Mouse (Mus musculus): ENCODE results near the gene Rhbdf2. TPM values are rescaled to one million over a fixed set of nuclear protein-coding genes. Genes with fewer than 3 reads are reported as not detected.

The Rhbdf2 gene
- polyA plus RNA-seq, 1 experiment from 2014 or later, result 9.8 TPM

GRCm38 (mm10) chr11:116586801-116587631, 39.8 kb downstream of the Rhbdf2 start:
- DNase-seq (peak; percentile 88), ATAC-seq (ENCODE audit: insufficient read depth) (peak; percentile 84)
- Histone ChIP-seq H3K4me2 (0 out of 2 replicates have a peak overlapping the region, but pooled peaks have one; percentile 29), H3K4me3 (ENCODE audit: low read depth, low read length) (no peak overlapping the region), H3K9ac (no peak overlapping the region), H3K4me1 (ENCODE audit: insufficient read depth) (no peaks in the 10 kb centered on the region), H3K9me3 (ENCODE audit: low read depth, low read length) (no peaks in the 10 kb centered on the region), H3K36me3 (ENCODE audit: insufficient read depth) (no peaks in the 10 kb centered on the region), H3K27ac (ENCODE audit: low read depth) (no peak overlapping the region), H3K27me3 (ENCODE audit: insufficient read depth, low read length) (peaks cover 8% of the 10 kb centered on the region; the same call in 1 of the 2 replicates)
- 20% methylated on average over 23 of the region's 23 CpGs for WGBS
- TF ChIP-seq CTCF (IDR thresholded peaks at IDR 0.05; ENCODE audit: low read depth), result peak; percentile 99

DNA sequence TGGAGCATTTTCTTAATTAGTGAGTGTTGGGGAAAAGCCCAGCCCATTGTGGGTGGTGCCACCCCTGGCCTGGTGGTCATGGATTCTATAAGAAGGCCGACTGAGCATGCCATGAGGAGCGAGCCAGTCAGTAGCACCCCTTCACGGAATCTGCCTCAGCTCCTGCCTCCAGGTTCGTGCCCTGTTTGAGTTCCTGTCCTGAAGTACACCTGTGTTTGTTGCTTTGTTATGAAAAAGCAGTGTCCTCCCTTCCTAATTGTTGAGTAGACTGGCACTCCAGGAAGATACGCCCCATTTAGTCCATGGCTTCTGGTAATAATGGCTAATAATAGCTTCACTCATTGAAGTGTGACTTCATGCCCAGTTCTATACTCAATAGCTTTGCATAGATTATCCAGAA, 40.5 kb downstream of the Rhbdf2 start, which contains the start of gene Aanat:
TSS of gene Aanat (plus strand) at position 123 of the 400 bp plus-strand sequence.
- no peak for TF ChIP-seq CTCF (IDR thresholded peaks at IDR 0.05; ENCODE audit: low read depth)
- H3K9ac ChIP-seq, result no peak within 1 kb of the TSS
- H3K36me3 ChIP-seq (ENCODE audit: insufficient read depth), result no peaks in the 10 kb centered on the region
- WGBS, result 67% methylated on average over 5 of the region's 5 CpGs
- H3K4me2 ChIP-seq, result 0 out of 2 replicates have a peak within 1 kb of the TSS, but pooled peaks have one; percentile 29
- peaks cover 8% of the 10 kb centered on the region; the same call in 1 of the 2 replicates for H3K27me3 ChIP-seq (ENCODE audit: insufficient read depth, low read length)
- no peak within 1 kb of the TSS for H3K4me3 ChIP-seq (ENCODE audit: low read depth, low read length)
- H3K9me3 ChIP-seq (ENCODE audit: low read depth, low read length), result no peaks in the 10 kb centered on the region
- ATAC-seq (ENCODE audit: insufficient read depth), result no peak
- no peak for DNase-seq
- H3K4me1 ChIP-seq (ENCODE audit: insufficient read depth), result no peaks in the 10 kb centered on the region
- H3K27ac ChIP-seq (ENCODE audit: low read depth), result no peak within 1 kb of the TSS

GRCm38 (mm10) chr11:116585682-116586081, 41.1 kb downstream of the Rhbdf2 start:
- 54% methylated on average over 6 of the region's 6 CpGs for WGBS
- Histone ChIP-seq H3K27ac (ENCODE audit: low read depth) (no peak overlapping the region), H3K4me2 (no peak overlapping the region), H3K9ac (no peak overlapping the region), H3K4me1 (ENCODE audit: insufficient read depth) (no peaks in the 10 kb centered on the region), H3K27me3 (ENCODE audit: insufficient read depth, low read length) (peaks cover 8% of the 10 kb centered on the region; the same call in 1 of the 2 replicates), H3K4me3 (ENCODE audit: low read depth, low read length) (no peak overlapping the region), H3K9me3 (ENCODE audit: low read depth, low read length) (no peaks in the 10 kb centered on the region), H3K36me3 (ENCODE audit: insufficient read depth) (no peaks in the 10 kb centered on the region)
- no peak for TF ChIP-seq CTCF (IDR thresholded peaks at IDR 0.05; ENCODE audit: low read depth)
- DNase-seq (peak; percentile 23), ATAC-seq (ENCODE audit: insufficient read depth) (no peak)

GRCm38 (mm10) chr11:116581376-116581814, 45.4 kb downstream of the Rhbdf2 start, which contains the start of gene Ube2o:
Ube2o (minus strand) TSS chr11:116581447.
- WGBS, result 2% methylated on average over 42 of the region's 51 CpGs

GRCm38 (mm10) chr11:116580711-116581375, 46.0 kb downstream of the Rhbdf2 start:
- ATAC-seq (ENCODE audit: insufficient read depth), result peak; percentile 83
- WGBS, result under 1% methylated on average over 75 of the region's 91 CpGs

More at GRCm38 (mm10) chr11:116581376-116581814, 45.4 kb downstream of the Rhbdf2 start, which contains the start of gene Ube2o:
- Histone ChIP-seq H3K9ac (peak within 1 kb of the TSS; percentile 89), H3K36me3 (ENCODE audit: insufficient read depth) (0 out of 2 replicates have a peak, but pooled peaks cover 3% of the 10 kb centered on the region), H3K9me3 (ENCODE audit: low read depth, low read length) (no peaks in the 10 kb centered on the region), H3K4me1 (ENCODE audit: insufficient read depth) (no peaks in the 10 kb centered on the region), H3K4me3 (ENCODE audit: low read depth, low read length) (peak within 1 kb of the TSS; percentile 94), H3K4me2 (peak within 1 kb of the TSS; percentile 92), H3K27ac (ENCODE audit: low read depth) (peak within 1 kb of the TSS; percentile 69), H3K27me3 (ENCODE audit: insufficient read depth, low read length) (no peaks in the 10 kb centered on the region)
- ATAC-seq (ENCODE audit: insufficient read depth) (peak; percentile 90), DNase-seq (peak; percentile 91)
- peak; percentile 60 for TF ChIP-seq CTCF (IDR thresholded peaks at IDR 0.05; ENCODE audit: low read depth)

DNA sequence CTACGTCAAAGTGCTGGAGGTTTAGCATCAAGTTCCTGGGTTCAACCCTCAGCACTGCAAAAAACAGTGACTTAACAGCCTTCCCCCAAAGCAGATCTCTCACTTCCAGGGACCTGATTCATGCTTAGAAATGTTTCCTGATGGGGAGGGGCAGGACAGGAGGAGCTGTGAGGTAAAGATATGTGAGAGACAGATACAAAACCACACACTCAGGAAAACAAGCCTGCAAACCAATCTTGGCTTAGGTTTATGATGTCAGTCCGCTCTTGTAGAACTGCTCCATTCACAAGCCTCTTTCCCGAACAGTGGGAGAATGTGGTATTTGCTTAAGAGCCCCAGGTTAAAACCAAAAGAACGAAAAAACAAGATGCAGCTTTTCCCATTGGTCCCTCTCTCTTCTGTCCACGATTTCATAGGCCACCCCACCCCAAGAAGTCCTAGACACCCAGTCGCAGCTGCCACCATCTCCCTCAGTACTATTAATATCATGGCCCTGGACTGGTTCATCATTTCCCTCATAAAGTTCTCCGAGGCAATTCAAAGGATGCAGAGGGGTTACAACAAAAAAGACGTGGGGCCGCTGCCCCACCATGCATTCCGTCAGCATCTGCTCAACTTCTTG, 46.7 kb downstream of the Rhbdf2 start:
- Histone ChIP-seq H3K4me1 (ENCODE audit: insufficient read depth) (no peaks in the 10 kb centered on the region), H3K4me2 (peak overlapping the region; percentile 92), H3K27ac (ENCODE audit: low read depth) (no peak overlapping the region), H3K4me3 (ENCODE audit: low read depth, low read length) (peak overlapping the region; percentile 94), H3K36me3 (ENCODE audit: insufficient read depth) (0 out of 2 replicates have a peak, but pooled peaks cover 3% of the 10 kb centered on the region), H3K27me3 (ENCODE audit: insufficient read depth, low read length) (no peaks in the 10 kb centered on the region), H3K9ac (peak overlapping the region; percentile 89), H3K9me3 (ENCODE audit: low read depth, low read length) (no peaks in the 10 kb centered on the region)
- no peak for DNase-seq
- ATAC-seq (ENCODE audit: insufficient read depth), result no peak
- TF ChIP-seq CTCF (IDR thresholded peaks at IDR 0.05; ENCODE audit: low read depth), result no peak
- 22% methylated on average over 10 of the region's 10 CpGs for WGBS

More at GRCm38 (mm10) chr11:116580711-116581375, 46.0 kb downstream of the Rhbdf2 start:
- no peaks in the 10 kb centered on the region for H3K9me3 ChIP-seq (ENCODE audit: low read depth, low read length)
- peak overlapping the region; percentile 94 for H3K4me3 ChIP-seq (ENCODE audit: low read depth, low read length)
- peak; percentile 60 for DNase-seq
- TF ChIP-seq CTCF (IDR thresholded peaks at IDR 0.05; ENCODE audit: low read depth), result no peak
- no peaks in the 10 kb centered on the region for H3K27me3 ChIP-seq (ENCODE audit: insufficient read depth, low read length)
- H3K4me2 ChIP-seq, result peak overlapping the region; percentile 92
- H3K27ac ChIP-seq (ENCODE audit: low read depth), result peak overlapping the region; percentile 69
- H3K4me1 ChIP-seq (ENCODE audit: insufficient read depth), result no peaks in the 10 kb centered on the region
- H3K9ac ChIP-seq, result peak overlapping the region; percentile 89
- H3K36me3 ChIP-seq (ENCODE audit: insufficient read depth), result 0 out of 2 replicates have a peak, but pooled peaks cover 3% of the 10 kb centered on the region

Data from lung, embryonic 14.5 days (tissue).